ENCODE assay signal across 11 mouse cellular contexts in the genomic region with DNA sequence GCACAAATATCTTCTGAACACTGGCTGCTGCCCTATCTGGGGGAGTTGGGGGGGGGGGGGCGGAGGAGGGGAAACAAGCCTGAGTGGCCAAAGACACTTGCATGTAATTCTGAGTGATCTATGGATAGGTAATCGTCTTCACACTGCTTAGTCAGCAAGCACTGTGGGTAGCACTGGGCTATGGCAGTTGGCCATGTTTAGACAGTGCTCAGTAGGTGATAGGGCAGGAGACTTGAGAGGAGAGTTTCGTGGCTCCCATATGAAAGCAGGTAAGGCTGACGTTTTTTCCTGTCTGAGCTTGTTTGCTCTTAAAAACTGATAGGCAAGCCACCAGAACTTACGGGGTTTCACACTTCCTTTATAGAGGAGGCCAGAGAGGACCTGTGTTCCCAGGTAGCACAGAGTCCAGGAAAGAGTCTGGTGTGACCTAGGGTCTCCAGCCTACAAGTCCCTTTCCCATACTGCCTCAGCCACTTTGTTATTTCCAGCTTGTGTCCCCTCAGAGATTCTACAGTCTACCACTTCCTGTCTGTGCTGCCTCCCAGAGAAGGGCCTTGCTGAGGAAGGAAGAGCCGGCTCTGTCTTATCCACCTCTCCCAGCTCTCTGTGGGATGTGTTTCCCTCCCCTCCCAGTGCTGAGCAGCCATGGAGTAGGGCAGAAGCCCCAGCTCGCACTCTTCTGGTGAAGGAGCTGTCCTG. TPM values are rescaled to one million over a fixed set of nuclear protein-coding genes. Genes with fewer than 3 reads are reported as not detected.
DNase-seq lines count a peak whose midpoint lies in the region; ATAC-seq and TF ChIP-seq lines count a peak whose summit lies in the region.
"Had no signal": no experiment of that assay in that cellular context is flagged by ENCODE, and none has a peak within 500 bp of the region (broad histone marks: within the 10 kb centered on the region; RNA-seq: fewer than 3 reads in every experiment).

No protein-coding gene starts in this region.

- H3K27me3 ChIP-seq in intestine, embryonic 16.5 days (replicated peaks; ENCODE audit: control insufficient read depth, insufficient read depth, low read length): no peaks in the 10 kb centered on the region
- no peaks in the 10 kb centered on the region for H3K27me3 ChIP-seq in stomach, embryonic 15.5 days (replicated peaks)
- H3K27me3 ChIP-seq: hindbrain, embryonic 12.5 days; neural tube, embryonic 15.5 days had no signal

- 67% methylated on average over 7 of the region's 7 CpGs for WGBS in intestine, embryonic 16.5 days
- WGBS in stomach, embryonic 15.5 days: 58% methylated on average over 7 of the region's 7 CpGs

- no peaks in the 10 kb centered on the region for H3K4me1 ChIP-seq in intestine, embryonic 16.5 days (ENCODE audit: control insufficient read depth, insufficient read depth, low read length)
- H3K4me1 ChIP-seq in stomach, embryonic 15.5 days: 0 out of 2 replicates have a peak, but pooled peaks cover 4% of the 10 kb centered on the region
- H3K4me1 ChIP-seq: heart, embryonic 10.5 days had no signal

- intact Hi-C loops in gastrocnemius, adult 2 months (cut with DNase I): no loop called here

- H3K4me3 ChIP-seq in gastrocnemius, adult 2 months: no peak overlapping the region
- no peak overlapping the region for H3K4me3 ChIP-seq in intestine, embryonic 16.5 days (ENCODE audit: low read length)
- H3K4me3 ChIP-seq in stomach, embryonic 15.5 days (replicated peaks): no peak overlapping the region
- H3K4me3 ChIP-seq: heart, embryonic 10.5 days; hindbrain, embryonic 12.5 days; neural tube, embryonic 15.5 days had no signal

- H3K9me3 ChIP-seq in intestine, embryonic 16.5 days (ENCODE audit: control insufficient read depth, low read length): no peaks in the 10 kb centered on the region
- H3K9me3 ChIP-seq in stomach, embryonic 15.5 days: no peaks in the 10 kb centered on the region
- H3K9me3 ChIP-seq: heart, embryonic 10.5 days; hindbrain, embryonic 12.5 days; neural tube, embryonic 15.5 days had no signal

- peak overlapping the region; percentile 6; the same call in 1 of the 2 replicates for H3K27ac ChIP-seq in gastrocnemius, adult 2 months
- H3K27ac ChIP-seq in intestine, embryonic 16.5 days (ENCODE audit: low read length): no peak overlapping the region
- H3K27ac ChIP-seq in stomach, embryonic 15.5 days: peak overlapping the region; percentile 77
- H3K27ac ChIP-seq: heart, embryonic 10.5 days; hindbrain, embryonic 12.5 days; neural tube, embryonic 15.5 days had no signal

- no peak for DNase-seq in gastrocnemius, adult 2 months
- no peak for DNase-seq in gastrocnemius, postnatal 25 days
- peak; percentile 58 for DNase-seq in lung, postnatal 36 days
- no peak for DNase-seq in lung, postnatal 4 days
- no peak for DNase-seq in left cerebral cortex, adult 9 months (ENCODE audit: low spot score in 2 of 2)
- no peak for DNase-seq in testis, postnatal 14 days (ENCODE audit: low spot score)

- no peak for TF ChIP-seq CTCF in gastrocnemius, adult 2 months (IDR thresholded peaks at IDR 0.05)

- no peak overlapping the region for H3K4me2 ChIP-seq in intestine, embryonic 16.5 days (ENCODE audit: low read depth, low read length)
- H3K4me2 ChIP-seq in stomach, embryonic 15.5 days: no peak overlapping the region
- H3K4me2 ChIP-seq: hindbrain, embryonic 12.5 days; neural tube, embryonic 15.5 days had no signal

- H3K36me3 ChIP-seq in intestine, embryonic 16.5 days (ENCODE audit: control insufficient read depth, insufficient read depth, low read length): peaks cover 8% of the 10 kb centered on the region
- peaks cover 18% of the 10 kb centered on the region; the same call in 1 of the 2 replicates for H3K36me3 ChIP-seq in stomach, embryonic 15.5 days

- H3K9ac ChIP-seq in intestine, embryonic 16.5 days (ENCODE audit: low read depth, low read length): no peak overlapping the region
- no peak overlapping the region for H3K9ac ChIP-seq in stomach, embryonic 15.5 days
- H3K9ac ChIP-seq: hindbrain, embryonic 12.5 days; neural tube, embryonic 15.5 days had no signal

- ATAC-seq in intestine, embryonic 16.5 days: 0 out of 2 replicates have a peak, but pooled peaks have one; percentile 53
- peak; percentile 77 for ATAC-seq in stomach, embryonic 15.5 days (ENCODE audit: insufficient read depth, low FRiP score, low read depth)

RNA-seq across cellular contexts. Expression of a gene that starts 7.5 kb away (rescaled TPM):
- total RNA-seq in gastrocnemius, adult 2 months (2021): 10 to 100 TPM; 10.7 to 13.0 TPM
- total RNA-seq in gastrocnemius, postnatal 25 days (2021): 10 to 100 TPM in 1 of 2 experiments, 1 to 10 TPM in 1; 9.9 to 11.8 TPM
- polyA plus RNA-seq in intestine, embryonic 16.5 days (2015; fragmentation: Nextera tagmentation; extraction: Ambion mirVana): 32.1 and 32.4 TPM in 2 replicates
- polyA plus RNA-seq in stomach, embryonic 15.5 days (2015; fragmentation: Nextera tagmentation; extraction: Ambion mirVana): 38.5 and 39.7 TPM in 2 replicates

RNA-seq across cellular contexts. Expression of a gene that starts 29.9 kb away (rescaled TPM):
- 10 to 100 TPM; 31.4 to 32.7 TPM for total RNA-seq in gastrocnemius, adult 2 months (2021)
- total RNA-seq in gastrocnemius, postnatal 25 days (2021): 10 to 100 TPM; 23.5 to 39.7 TPM
- 111 and 116 TPM in 2 replicates for polyA plus RNA-seq in intestine, embryonic 16.5 days (2015; fragmentation: Nextera tagmentation; extraction: Ambion mirVana)
- polyA plus RNA-seq in stomach, embryonic 15.5 days (2015; fragmentation: Nextera tagmentation; extraction: Ambion mirVana): 99.8 and 101 TPM in 2 replicates
